Mouse (Mus musculus) MEL (cell line): ENCODE measurements around the gene BC051142.

Source experiments
- CTCF ChIP-seq, 3 experiments: IDR thresholded peaks in 2 of 3; conservative IDR thresholded peaks in 1 of 3; 2 replicates each; pipeline ENCODE4 v1.5.1; 2011 to 2012; ENCODE audit warnings: low read length in 3 of 3, low read depth in 2 of 3, mild to moderate bottlenecking in 2 of 3, improper control_type of control experiment in 1 of 3, inconsistent platforms in 1 of 3, mixed read lengths in 1 of 3, moderate library complexity in 1 of 3; ENCODE audit not compliant: control insufficient read depth in 1 of 3, insufficient read depth in 1 of 3, poor library complexity in 1 of 3, severe bottlenecking in 1 of 3
- ELF1 ChIP-seq: IDR thresholded peaks from 2 replicates; pipeline ENCODE4 v1.6.1; 2014; ENCODE audit warnings: low read depth, mild to moderate bottlenecking, inconsistent platforms, low read length, improper control_type of control experiment, moderate library complexity
- EP300 ChIP-seq, 2 experiments: IDR thresholded peaks; 2 replicates each; pipeline ENCODE4 v1.6.1; 2011; ENCODE audit warnings: improper control_type of control experiment in 2 of 2, low read length in 2 of 2, low read depth in 1 of 2, mild to moderate bottlenecking in 1 of 2
- GABPA ChIP-seq: IDR thresholded peaks from 2 replicates; pipeline ENCODE4 v1.6.1; 2012; ENCODE audit warnings: low read depth, mild to moderate bottlenecking, inconsistent platforms, low read length, improper control_type of control experiment, moderate library complexity
- HCFC1 ChIP-seq: IDR thresholded peaks from 2 replicates; pipeline ENCODE4 v1.6.1; 2012; ENCODE audit warnings: low read depth, mild to moderate bottlenecking, inconsistent platforms, low read length, improper control_type of control experiment, moderate library complexity
- KAT2A ChIP-seq: conservative IDR thresholded peaks from 2 replicates; pipeline ENCODE4 v1.6.1; 2012; ENCODE audit warnings: low read depth, low read length, improper control_type of control experiment, inconsistent platforms
- POLR2A ChIP-seq, 2 experiments: IDR thresholded peaks; 2 replicates each; pipeline ENCODE4 v1.6.1; 2011 to 2012; ENCODE audit warnings: low read length in 2 of 2, mild to moderate bottlenecking in 2 of 2, control low read depth in 1 of 2, improper control_type of control experiment in 1 of 2, low read depth in 1 of 2, moderate library complexity in 1 of 2; ENCODE audit not compliant: control insufficient read depth in 1 of 2, insufficient read depth in 1 of 2, poor library complexity in 1 of 2
- TBP ChIP-seq: IDR thresholded peaks from 2 replicates; pipeline ENCODE4 v1.8.0; 2011; ENCODE audit warnings: low read depth, low read length, improper control_type of control experiment
- USF1 ChIP-seq: IDR thresholded peaks from 2 replicates; pipeline ENCODE4 v1.6.1; 2014; ENCODE audit warnings: low read depth, mild to moderate bottlenecking, inconsistent platforms, low read length, improper control_type of control experiment, moderate library complexity

- TF ChIP-seq EP300 (IDR thresholded peaks at IDR 0.05; ENCODE audit: low read depth in 1 of 2, low read length in 2 of 2) (no peak), POLR2A (IDR thresholded peaks at IDR 0.05; ENCODE audit: control insufficient read depth in 1 of 2, insufficient read depth in 1 of 2, low read depth in 1 of 2, low read length in 2 of 2, poor library complexity in 1 of 2) (no peak), GABPA (no peak), KAT2A (no peak), USF1 (no peak), ELF1 (no peak), TBP (no peak), CTCF (IDR thresholded peaks at IDR 0.05 in 2 of 3, conservative IDR thresholded peaks at IDR 0.05 in 1 of 3; ENCODE audit: control insufficient read depth in 1 of 3, insufficient read depth in 1 of 3, low read depth in 2 of 3, low read length in 3 of 3, poor library complexity in 1 of 3, severe bottlenecking in 1 of 3) (no peak), HCFC1 (no peak)
These were observed 13.9 kb upstream of the BC051142 start for GRCm38 (mm10) chr17:34384699-34385098.
